Mouse (Mus musculus) embryonic facial prominence, embryonic 13.5 days (tissue): Measurements from ENCODE around the gene Cntn5. TPM values are rescaled to one million over a fixed set of nuclear protein-coding genes. Genes with fewer than 3 reads are reported as not detected.
"Not testable (repeated sequence)": the region's sequence is repeated elsewhere in the genome, so short reads cannot be mapped to it uniquely, and the experiment has no call there.

Experiments used
- ATAC-seq: fragments of 200-750 bp; cut with Nextera tagmentation; 2 replicates; pipeline ENCODE4 v1.8.0; 2017; ENCODE audit warnings: low read depth; ENCODE audit not compliant: insufficient number of reproducible peaks, insufficient read depth, low FRiP score, low TSS enrichment
- H3K27ac ChIP-seq: fragments of 300-500 bp; sonication (generic); 2 replicates; pipeline ENCODE4 v1.5.1; 2015; ENCODE audit warnings: moderate library complexity, mild to moderate bottlenecking, inconsistent platforms
- H3K27me3 ChIP-seq: fragments of 300-500 bp; sonication (generic); 2 replicates; pipeline ENCODE4 v1.6.1; 2015; ENCODE audit warnings: mild to moderate bottlenecking, inconsistent platforms
- H3K36me3 ChIP-seq: fragments of 300-500 bp; sonication (generic); 2 replicates; pipeline ENCODE4 v1.6.1; 2015; ENCODE audit warnings: mild to moderate bottlenecking, inconsistent platforms
- H3K4me1 ChIP-seq: fragments of 300-500 bp; sonication (generic); 2 replicates; pipeline ENCODE4 v1.6.1; 2015; ENCODE audit warnings: inconsistent platforms
- H3K4me2 ChIP-seq: fragments of 300-500 bp; sonication (generic); 2 replicates; pipeline ENCODE4 v1.6.1; 2015; ENCODE audit warnings: moderate library complexity, mild to moderate bottlenecking, inconsistent platforms
- H3K4me3 ChIP-seq: fragments of 300-500 bp; sonication (generic); 2 replicates; pipeline ENCODE4 v1.5.1; 2015; ENCODE audit warnings: mild to moderate bottlenecking, inconsistent platforms
- H3K9ac ChIP-seq: fragments of 300-500 bp; sonication (generic); 2 replicates; pipeline ENCODE4 v1.6.1; 2015; ENCODE audit warnings: mild to moderate bottlenecking, inconsistent platforms
- H3K9me3 ChIP-seq: fragments of 300-500 bp; sonication (generic); 2 replicates; pipeline ENCODE4 v1.6.1; 2016; ENCODE audit warnings: inconsistent platforms
- WGBS: fragments of 180-500 bp; shearing (Covaris S2); methylation state at CpG from one replicate; pipeline ENCODE4 v1.1.7; 2015; ENCODE audit warnings: mixed read lengths; 5-methylcytosine and 5-hydroxymethylcytosine counted together
- polyA plus RNA-seq: library from polyadenylated mRNA; unstranded; fragments of >200 nt; fragmentation: Nextera tagmentation; extraction: Ambion mirVana; gene quantifications from 2 replicates; pipeline ENCODE4 v1.2.1, GENCODE M21; 2015

The Cntn5 gene
- polyA plus RNA-seq, 1 experiment from 2014 or later: 3.4 TPM

GRCm38 (mm10) chr9:10645951-10646350 lies 258.6 kb downstream of the Cntn5 start:
- 87% methylated on average over 5 of the region's 5 CpGs for WGBS
- no peak for ATAC-seq
- H3K9me3 ChIP-seq: no peaks in the 10 kb centered on the region
- no peak overlapping the region for H3K4me3 ChIP-seq
- H3K27ac ChIP-seq: no peak overlapping the region
- no peaks in the 10 kb centered on the region for H3K27me3 ChIP-seq
- H3K4me1 ChIP-seq: no peaks in the 10 kb centered on the region
- H3K4me2 ChIP-seq: no peak overlapping the region
- no peak overlapping the region for H3K9ac ChIP-seq
- no peaks in the 10 kb centered on the region for H3K36me3 ChIP-seq

GRCm38 (mm10) chr9:10645045-10645830 lies 259.3 kb downstream of the Cntn5 start:
- WGBS: 72% methylated on average over 7 of the region's 7 CpGs

DNA sequence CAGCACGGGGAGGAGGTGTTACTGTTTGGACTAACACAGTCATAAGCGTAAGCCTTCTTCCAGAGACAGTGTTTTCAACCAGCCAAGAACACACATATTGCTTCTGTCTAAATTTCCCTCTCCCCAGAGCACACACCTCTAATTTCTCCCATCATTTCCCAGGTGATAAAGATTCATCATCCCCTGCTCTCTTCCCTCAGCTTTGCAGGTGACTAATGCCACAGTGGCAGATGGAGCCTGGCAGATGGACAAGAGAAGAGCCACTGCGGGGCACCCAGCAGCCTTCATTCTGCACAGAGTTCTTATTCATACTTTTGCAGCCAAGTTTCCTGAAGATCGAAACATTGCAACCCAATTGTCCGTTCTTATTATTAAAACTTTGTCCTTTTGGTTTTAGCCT lies 286.5 kb downstream of the Cntn5 start:
- H3K4me3 ChIP-seq: no peak overlapping the region
- H3K9ac ChIP-seq: no peak overlapping the region
- ATAC-seq: no peak
- H3K27ac ChIP-seq: no peak overlapping the region
- H3K36me3 ChIP-seq: no peaks in the 10 kb centered on the region
- 89% methylated on average over 5 of the region's 5 CpGs for WGBS
- no peak overlapping the region for H3K4me2 ChIP-seq
- H3K27me3 ChIP-seq: no peaks in the 10 kb centered on the region
- H3K4me1 ChIP-seq: no peaks in the 10 kb centered on the region
- H3K9me3 ChIP-seq: no peaks in the 10 kb centered on the region

More at GRCm38 (mm10) chr9:10645045-10645830, 259.3 kb downstream of the Cntn5 start:
- ATAC-seq: no peak
- Histone ChIP-seq H3K36me3 (no peaks in the 10 kb centered on the region), H3K9ac (no peak overlapping the region), H3K27ac (no peak overlapping the region), H3K4me3 (no peak overlapping the region), H3K4me2 (no peak overlapping the region), H3K9me3 (no peaks in the 10 kb centered on the region), H3K4me1 (no peaks in the 10 kb centered on the region), H3K27me3 (no peaks in the 10 kb centered on the region)

DNA sequence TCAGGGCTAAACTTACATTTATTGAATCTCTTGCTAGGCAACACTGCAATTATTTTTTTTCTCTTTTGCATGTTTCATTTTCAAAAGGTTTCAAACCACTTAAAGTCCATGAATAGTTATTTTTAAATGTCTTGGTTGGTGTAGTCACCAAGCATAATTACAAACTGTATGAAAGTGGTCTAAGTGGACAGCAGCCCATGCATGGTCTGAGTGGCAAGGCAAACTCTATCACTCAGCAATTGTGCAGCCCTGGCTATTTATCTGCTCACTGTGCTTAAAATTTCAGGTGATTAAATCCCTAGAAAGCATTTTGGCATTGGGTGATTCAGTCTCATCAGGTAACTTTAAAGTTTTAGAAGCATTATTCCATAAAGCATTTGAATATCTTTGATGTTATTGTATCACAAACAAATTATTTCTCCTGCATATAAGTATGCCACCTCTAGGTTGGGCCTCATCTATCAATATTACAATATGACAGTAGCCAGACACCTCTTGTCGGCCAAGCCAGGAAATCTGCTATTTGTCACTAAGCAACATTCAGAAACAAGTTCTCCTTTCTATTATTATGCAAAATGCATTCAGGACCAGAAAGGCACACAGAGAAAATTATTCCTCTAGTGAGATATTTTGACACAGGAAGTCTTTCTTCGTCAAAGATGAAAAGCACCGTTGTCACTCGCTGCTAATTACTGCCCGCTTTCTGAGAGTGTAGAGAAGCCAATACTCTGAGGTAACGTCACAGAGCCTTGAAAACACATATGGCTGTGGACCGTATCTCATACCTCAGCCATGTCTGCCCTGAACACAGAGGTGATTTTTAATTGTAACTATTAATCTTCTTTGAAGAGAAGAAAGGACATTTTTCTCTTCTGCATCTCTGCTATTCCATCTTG lies 329.0 kb downstream of the Cntn5 start:
- Histone ChIP-seq H3K27ac (no peak overlapping the region), H3K9ac (no peak overlapping the region), H3K27me3 (no peaks in the 10 kb centered on the region), H3K9me3 (no peaks in the 10 kb centered on the region), H3K36me3 (no peaks in the 10 kb centered on the region), H3K4me2 (no peak overlapping the region), H3K4me3 (no peak overlapping the region), H3K4me1 (no peaks in the 10 kb centered on the region)
- 79% methylated on average over 7 of the region's 7 CpGs for WGBS
- no peak for ATAC-seq

- H3K27me3 ChIP-seq: no peaks in the 10 kb centered on the region
- H3K4me2 ChIP-seq: no peak overlapping the region
- H3K27ac ChIP-seq: no peak overlapping the region
- ATAC-seq: no peak
- no peak overlapping the region for H3K9ac ChIP-seq
- no peak overlapping the region for H3K4me3 ChIP-seq
- no peaks in the 10 kb centered on the region for H3K36me3 ChIP-seq
- no peaks in the 10 kb centered on the region for H3K9me3 ChIP-seq
- H3K4me1 ChIP-seq: no peaks in the 10 kb centered on the region
These were observed 334.7 kb downstream of the Cntn5 start for GRCm38 (mm10) chr9:10569830-10570229.

DNA sequence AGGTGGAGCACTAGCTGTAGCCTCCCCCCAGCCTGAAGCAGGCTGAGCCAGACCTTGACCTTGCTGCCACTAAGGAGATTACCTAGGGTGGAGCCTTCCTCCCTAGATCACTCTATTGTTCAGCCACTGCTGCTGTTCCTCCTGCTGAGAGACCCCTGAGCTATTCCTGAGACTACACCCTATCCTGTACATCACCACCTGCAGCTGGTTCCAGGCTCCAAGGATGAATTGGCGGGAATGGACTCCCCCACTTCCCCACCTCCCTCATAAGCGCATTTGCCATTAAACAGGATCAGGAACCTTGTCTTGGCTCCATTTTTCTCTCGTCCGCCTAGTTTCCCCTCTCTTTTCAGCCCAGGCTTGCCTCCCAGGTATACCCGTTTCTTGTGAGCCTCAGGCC lies 363.7 kb downstream of the Cntn5 start:
- WGBS: 62% methylated on average over 5 of the region's 5 CpGs
- not testable (repeated sequence) for ATAC-seq, H3K36me3 ChIP-seq

GRCm38 (mm10) chr9:10532248-10532647 lies 372.3 kb downstream of the Cntn5 start:
- Histone ChIP-seq H3K4me1 (no peaks in the 10 kb centered on the region), H3K4me3 (no peak overlapping the region), H3K27me3 (no peaks in the 10 kb centered on the region), H3K9ac (no peak overlapping the region), H3K9me3 (no peaks in the 10 kb centered on the region), H3K4me2 (no peak overlapping the region), H3K36me3 (no peaks in the 10 kb centered on the region), H3K27ac (no peak overlapping the region)
- ATAC-seq: no peak
- 80% methylated on average over 5 of the region's 5 CpGs for WGBS

More for the DNA sequence above, 363.7 kb downstream of the Cntn5 start:
- H3K4me1 ChIP-seq, H3K9me3 ChIP-seq, H3K27ac ChIP-seq, H3K4me2 ChIP-seq, H3K4me3 ChIP-seq, H3K9ac ChIP-seq, H3K27me3 ChIP-seq: not testable (repeated sequence)

DNA sequence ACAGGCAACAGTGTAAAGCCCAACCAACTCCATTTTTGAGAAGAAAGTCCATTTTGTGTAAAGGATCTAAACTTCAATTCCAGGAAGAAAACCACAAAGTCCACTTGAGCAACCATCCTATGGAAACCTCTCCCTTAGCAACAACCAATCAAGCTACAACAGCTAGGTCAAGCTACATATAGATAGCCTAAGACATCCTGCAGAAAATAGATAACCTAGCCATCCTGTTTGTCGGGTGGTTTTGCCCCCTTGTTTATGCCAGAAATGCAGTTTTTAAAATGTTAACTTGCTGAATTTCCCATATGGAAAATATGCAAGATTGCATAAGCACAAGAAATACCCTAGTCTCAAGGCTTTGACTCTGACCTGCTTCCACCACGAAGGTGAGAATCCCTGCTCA lies 373.5 kb downstream of the Cntn5 start:
- no peak for ATAC-seq
- WGBS: 83% methylated on average over 2 of the region's 2 CpGs
- Histone ChIP-seq H3K4me1 (no peaks in the 10 kb centered on the region), H3K27me3 (no peaks in the 10 kb centered on the region), H3K4me3 (no peak overlapping the region), H3K9me3 (no peaks in the 10 kb centered on the region), H3K4me2 (no peak overlapping the region), H3K9ac (no peak overlapping the region), H3K36me3 (no peaks in the 10 kb centered on the region), H3K27ac (no peak overlapping the region)

DNA sequence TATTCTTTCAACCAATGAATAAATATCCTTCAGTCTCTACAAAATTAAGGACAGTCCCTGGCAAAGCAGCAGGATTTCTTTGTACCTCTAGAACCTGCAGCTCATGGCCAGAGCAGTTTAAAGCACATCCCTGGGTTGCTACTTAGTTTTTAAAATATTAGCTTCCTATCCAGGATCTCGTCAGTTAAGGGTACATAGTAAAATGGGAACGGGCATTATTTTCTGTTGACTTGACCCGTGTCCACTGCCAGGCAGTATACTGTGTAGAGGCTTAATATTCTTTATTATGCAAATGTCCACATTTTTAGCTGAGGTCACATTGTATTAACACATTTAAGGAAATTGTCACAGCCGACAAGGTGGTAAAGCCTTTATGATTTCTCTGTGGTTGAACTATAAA lies 375.0 kb downstream of the Cntn5 start:
- Histone ChIP-seq H3K27me3 (no peaks in the 10 kb centered on the region), H3K4me3 (no peak overlapping the region), H3K9ac (no peak overlapping the region), H3K9me3 (no peaks in the 10 kb centered on the region), H3K4me1 (no peaks in the 10 kb centered on the region), H3K36me3 (no peaks in the 10 kb centered on the region), H3K27ac (no peak overlapping the region), H3K4me2 (no peak overlapping the region)
- ATAC-seq: no peak
- 89% methylated on average over 4 of the region's 4 CpGs for WGBS

DNA sequence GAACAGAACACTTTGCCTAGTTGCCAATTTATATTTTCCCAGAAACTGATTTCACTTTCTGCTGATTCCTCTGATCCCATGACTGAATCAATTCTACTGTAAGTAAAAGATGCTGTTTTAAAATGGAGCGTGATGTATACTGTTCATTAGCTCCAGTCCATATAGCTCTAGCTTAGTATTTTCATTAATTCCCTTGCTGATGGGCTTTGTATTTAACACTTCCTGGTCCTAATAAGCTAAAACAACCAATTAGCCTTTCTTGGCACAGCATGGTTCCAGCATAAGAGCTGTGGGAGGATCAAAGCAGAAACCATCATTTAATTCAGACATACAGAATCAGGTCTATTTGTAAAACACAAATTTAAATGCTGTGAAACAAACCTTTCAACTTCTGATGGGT lies 375.5 kb downstream of the Cntn5 start:
- ATAC-seq: no peak
- H3K4me2 ChIP-seq: no peak overlapping the region
- no peaks in the 10 kb centered on the region for H3K27me3 ChIP-seq
- no peak overlapping the region for H3K27ac ChIP-seq
- no peaks in the 10 kb centered on the region for H3K36me3 ChIP-seq
- no peaks in the 10 kb centered on the region for H3K4me1 ChIP-seq
- no peak overlapping the region for H3K4me3 ChIP-seq
- no peaks in the 10 kb centered on the region for H3K9me3 ChIP-seq
- 86% methylated on average over 1 of the region's 1 CpGs for whole genome bisulfite sequencing
- no peak overlapping the region for H3K9ac ChIP-seq

- H3K27ac ChIP-seq: no peak overlapping the region
- no peaks in the 10 kb centered on the region for H3K36me3 ChIP-seq
- WGBS: 70% methylated on average over 5 of the region's 5 CpGs
- no peaks in the 10 kb centered on the region for H3K9me3 ChIP-seq
- no peak for ATAC-seq
- no peak overlapping the region for H3K4me3 ChIP-seq
- no peak overlapping the region for H3K9ac ChIP-seq
- no peaks in the 10 kb centered on the region for H3K4me1 ChIP-seq
- H3K4me2 ChIP-seq: no peak overlapping the region
- H3K27me3 ChIP-seq: no peaks in the 10 kb centered on the region
These were observed 375.9 kb downstream of the Cntn5 start for GRCm38 (mm10) chr9:10528692-10529091.
